Mouse (Mus musculus) gastrocnemius, adult 8-10 months (tissue): ENCODE data around the gene Aqp12. TPM values are rescaled to one million over a fixed set of nuclear protein-coding genes. Genes with fewer than 3 reads are reported as not detected.
"Not testable (repeated sequence)": the region's sequence is repeated elsewhere in the genome, so short reads cannot be mapped to it uniquely, and the experiment has no call there.

ENCODE experiments used
- DNase-seq, 2 experiments: peaks; one replicate each; pipeline ENCODE4 v3.0.0; 2022; ENCODE audit warnings: low spot score in 2 of 2
- total RNA-seq, 4 experiments: library from RNA; stranded (reverse); gene quantifications; 2 replicates each; pipeline ENCODE4 v1.2.4; 2022

Gene Aqp12
- not detected for total RNA-seq

- no peak for DNase-seq
Measured at GRCm38 (mm10) chr1:93006061-93006460, at the start of gene Aqp12. Gene Aqp12, plus strand, starts transcription at chr1:93006334.

- DNase-seq, result peak; percentile 36 to 47
Measured at GRCm38 (mm10) chr1:92956571-92957335, 49.4 kb upstream of the Aqp12 start.

GRCm38 (mm10) chr1:92958999-92959398 lies 47.1 kb upstream of the Aqp12 start:
- no peak for DNase-seq

GRCm38 (mm10) chr1:92970791-92971190 lies 35.3 kb upstream of the Aqp12 start:
- DNase-seq, result not testable (repeated sequence)

GRCm38 (mm10) chr1:92971879-92972795 lies 34.0 kb upstream of the Aqp12 start:
- no peak for DNase-seq

- no peak for DNase-seq
Measured at GRCm38 (mm10) chr1:92972854-92973253, 33.3 kb upstream of the Aqp12 start.

- DNase-seq, result no peak
Measured at GRCm38 (mm10) chr1:92976141-92976566, 30.0 kb upstream of the Aqp12 start.

GRCm38 (mm10) chr1:92978645-92979044 lies 27.5 kb upstream of the Aqp12 start:
- DNase-seq, result no peak

GRCm38 (mm10) chr1:92979073-92979602 lies 27.0 kb upstream of the Aqp12 start:
- no peak for DNase-seq

- DNase-seq, result no peak
Measured at GRCm38 (mm10) chr1:92981056-92981845, 24.9 kb upstream of the Aqp12 start.

GRCm38 (mm10) chr1:92982931-92983605 lies 23.1 kb upstream of the Aqp12 start:
- DNase-seq, result no peak

GRCm38 (mm10) chr1:92984999-92985398 lies 21.1 kb upstream of the Aqp12 start:
- DNase-seq, result no peak

- no peak for DNase-seq
Measured at GRCm38 (mm10) chr1:92988894-92989293, 17.2 kb upstream of the Aqp12 start.

GRCm38 (mm10) chr1:92989891-92990290 lies 16.2 kb upstream of the Aqp12 start:
- no peak for DNase-seq

GRCm38 (mm10) chr1:92992214-92992855 lies 13.8 kb upstream of the Aqp12 start:
- DNase-seq, result no peak

GRCm38 (mm10) chr1:92992880-92993279 lies 13.3 kb upstream of the Aqp12 start:
- DNase-seq, result no peak

GRCm38 (mm10) chr1:93009196-93009595 lies 3.1 kb downstream of the Aqp12 start:
- no peak for DNase-seq

- no peak for DNase-seq
Measured at GRCm38 (mm10) chr1:93010731-93011130, 4.6 kb downstream of the Aqp12 start.

GRCm38 (mm10) chr1:93012103-93012585 lies 6.0 kb downstream of the Aqp12 start:
- DNase-seq, result no peak

- DNase-seq, result no peak
Measured at GRCm38 (mm10) chr1:93013367-93013766, 7.2 kb downstream of the Aqp12 start.
